Mouse (Mus musculus): ENCODE results near the gene Ndufs1.

- TF ChIP-seq CTCF (IDR thresholded peaks at IDR 0.05; ENCODE audit: low read depth) (no peak), EP300 (optimal IDR thresholded peaks at IDR 0.05) (no peak)
Measured at GRCm38 (mm10) chr1:63180122-63180521, 3.5 kb upstream of the Ndufs1 start.
